Comparison of ENCODE assay signal across 18 mouse cellular contexts in the genomic region with DNA sequence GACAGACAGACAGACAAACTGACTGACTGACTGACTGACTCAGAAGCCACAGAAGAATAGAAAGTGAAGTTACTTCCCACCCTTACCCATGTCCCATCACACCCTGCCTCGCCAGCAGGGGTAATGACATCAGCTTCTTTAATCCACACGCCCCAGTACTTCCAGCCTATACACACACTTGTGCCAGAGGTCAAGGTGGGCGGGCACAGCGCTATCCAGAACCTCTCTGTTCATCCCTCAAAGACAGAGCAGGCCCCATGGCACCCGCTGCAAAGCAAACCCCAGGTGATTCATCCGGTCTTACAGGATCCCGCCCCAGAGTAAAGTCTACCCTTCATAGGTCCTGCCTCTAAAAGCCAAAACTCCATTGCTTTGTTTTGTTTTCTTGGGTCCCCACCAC. TPM values are rescaled to one million over a fixed set of nuclear protein-coding genes. Genes with fewer than 3 reads are reported as not detected.
DNase-seq lines count a peak whose midpoint lies in the region; ATAC-seq lines count a peak whose summit lies in the region.
"Had no signal": no experiment of that assay in that cellular context is flagged by ENCODE, and none has a peak within 500 bp of the region (broad histone marks: within the 10 kb centered on the region; RNA-seq: fewer than 3 reads in every experiment).

No protein-coding gene starts in this region.

- peaks cover 17% of the 10 kb centered on the region for H3K27me3 ChIP-seq in kidney, embryonic 15.5 days
- H3K27me3 ChIP-seq in embryonic facial prominence, embryonic 11.5 days (ENCODE audit: control insufficient read depth, insufficient read depth, low read length), result no peaks in the 10 kb centered on the region
- no peaks in the 10 kb centered on the region for H3K27me3 ChIP-seq in stomach, embryonic 15.5 days (replicated peaks)

- no peaks in the 10 kb centered on the region for H3K9me3 ChIP-seq in kidney, embryonic 15.5 days (replicated peaks)
- H3K9me3 ChIP-seq in embryonic facial prominence, embryonic 11.5 days (replicated peaks; ENCODE audit: control insufficient read depth, low read length), result no peaks in the 10 kb centered on the region
- H3K9me3 ChIP-seq in stomach, embryonic 15.5 days, result no peaks in the 10 kb centered on the region
- H3K9me3 ChIP-seq: neural tube, embryonic 13.5 days had no signal

- H3K27ac ChIP-seq in kidney, embryonic 15.5 days, result no peak overlapping the region
- no peak overlapping the region for H3K27ac ChIP-seq in embryonic facial prominence, embryonic 11.5 days (replicated peaks; ENCODE audit: low read depth, low read length)
- no peak overlapping the region for H3K27ac ChIP-seq in stomach, embryonic 15.5 days
- H3K27ac ChIP-seq: neural tube, embryonic 13.5 days had no signal

- 0 out of 2 replicates have a peak, but pooled peaks have one; percentile 12 for ATAC-seq in kidney, embryonic 15.5 days (replicated peaks; ENCODE audit: low FRiP score)
- 0 out of 2 replicates have a peak, but pooled peaks have one; percentile 11 for ATAC-seq in embryonic facial prominence, embryonic 11.5 days (replicated peaks; ENCODE audit: insufficient number of reproducible peaks, low FRiP score, low TSS enrichment, low read depth)
- ATAC-seq in stomach, embryonic 15.5 days (ENCODE audit: insufficient read depth, low FRiP score, low read depth), result peak; percentile 63; the same call in 1 of the 2 replicates
- ATAC-seq: inflammation-experienced regulatory T-cells, adult 6 months; liver, postnatal 0 days had no signal

- WGBS in kidney, embryonic 15.5 days, result 53% methylated on average over 7 of the region's 7 CpGs
- WGBS in embryonic facial prominence, embryonic 11.5 days, result 34% methylated on average over 7 of the region's 7 CpGs
- WGBS in stomach, embryonic 15.5 days, result 43% methylated on average over 7 of the region's 7 CpGs

- H3K4me1 ChIP-seq in kidney, embryonic 15.5 days, result peaks cover 75% of the 10 kb centered on the region
- H3K4me1 ChIP-seq in embryonic facial prominence, embryonic 11.5 days (ENCODE audit: control insufficient read depth, insufficient read depth, low read length), result peaks cover 28% of the 10 kb centered on the region
- peaks cover 66% of the 10 kb centered on the region for H3K4me1 ChIP-seq in stomach, embryonic 15.5 days

- no peak for DNase-seq in kidney, postnatal 25 days
- DNase-seq in NIH3T3 (ENCODE audit: low read depth), result peak; percentile 56
- no peak for DNase-seq in embryonic facial prominence, embryonic 11.5 days (ENCODE audit: low spot score)
- no peak for DNase-seq in urinary bladder, postnatal 36 days (ENCODE audit: low spot score in 2 of 2)
- DNase-seq in retina, embryonic 14.5 days (ENCODE audit: low spot score), result no peak
- DNase-seq: cerebellum, postnatal 25 days; gastrocnemius, postnatal 14 days; heart, postnatal 36 days; kidney, postnatal 10 days; layer of hippocampus, adult 9-11 months; liver, postnatal 0 days; right cerebral cortex, postnatal 4 days; thymus, postnatal 36 days had no signal

- H3K4me2 ChIP-seq in kidney, embryonic 15.5 days, result no peak overlapping the region
- H3K4me2 ChIP-seq in embryonic facial prominence, embryonic 11.5 days (ENCODE audit: low read depth, low read length), result no peak overlapping the region
- no peak overlapping the region for H3K4me2 ChIP-seq in stomach, embryonic 15.5 days
- H3K4me2 ChIP-seq: heart, embryonic 11.5 days; neural tube, embryonic 13.5 days had no signal

- H3K36me3 ChIP-seq in kidney, embryonic 15.5 days, result no peaks in the 10 kb centered on the region
- H3K36me3 ChIP-seq in embryonic facial prominence, embryonic 11.5 days (replicated peaks; ENCODE audit: control insufficient read depth, insufficient read depth, low read depth, low read length), result no peaks in the 10 kb centered on the region
- H3K36me3 ChIP-seq in stomach, embryonic 15.5 days, result no peaks in the 10 kb centered on the region
- H3K36me3 ChIP-seq: neural tube, embryonic 13.5 days had no signal

- no peak overlapping the region for H3K9ac ChIP-seq in kidney, embryonic 15.5 days
- no peak overlapping the region for H3K9ac ChIP-seq in embryonic facial prominence, embryonic 11.5 days (replicated peaks; ENCODE audit: low read length)
- H3K9ac ChIP-seq in stomach, embryonic 15.5 days, result no peak overlapping the region
- H3K9ac ChIP-seq: liver, postnatal 0 days; neural tube, embryonic 13.5 days had no signal

- H3K4me3 ChIP-seq in kidney, embryonic 15.5 days (replicated peaks), result no peak overlapping the region
- no peak overlapping the region for H3K4me3 ChIP-seq in embryonic facial prominence, embryonic 11.5 days (ENCODE audit: low read depth, low read length)
- H3K4me3 ChIP-seq in stomach, embryonic 15.5 days (replicated peaks), result no peak overlapping the region
- H3K4me3 ChIP-seq: neural tube, embryonic 13.5 days had no signal

RNA-seq across cellular contexts. Expression of gene Ror2, which starts 53.5 kb away (rescaled TPM):
- 9.6 and 11.2 TPM in 2 replicates for polyA plus RNA-seq in kidney, embryonic 15.5 days (2015; fragmentation: Nextera tagmentation; extraction: Ambion mirVana)
- polyA plus RNA-seq in embryonic facial prominence, embryonic 11.5 days (2014; fragmentation: Nextera tagmentation; extraction: Ambion mirVana), result 10.2 and 11.8 TPM in 2 replicates
- polyA plus RNA-seq in stomach, embryonic 15.5 days (2015; fragmentation: Nextera tagmentation; extraction: Ambion mirVana), result 17.4 and 20.9 TPM in 2 replicates
- polyA plus RNA-seq: inflammation-experienced regulatory T-cells, adult 6 months had no signal

Comparison
In these comparisons a context has a peak if more than half of its experiments do, and no peak if none do; other contexts are left out.
1. ATAC-seq: peak in every context shown above with its lines; median percentile 63 in stomach, embryonic 15.5 days; 12 in kidney, embryonic 15.5 days; 11 in embryonic facial prominence, embryonic 11.5 days.